Mouse (Mus musculus) urinary bladder, postnatal 10 days (tissue): ENCODE measurements around the gene Nop2.

Source experiments
- DNase-seq: peaks from one replicate; pipeline ENCODE4 v3.0.0; 2022; ENCODE audit warnings: low spot score

The Nop2 gene

GRCm38 (mm10) chr6:125131302-125132156 lies at the start of gene Nop2:
TSS of gene Nop2 (plus strand) at chr6:125131909.
- peak; percentile 54 for DNase-seq

DNA sequence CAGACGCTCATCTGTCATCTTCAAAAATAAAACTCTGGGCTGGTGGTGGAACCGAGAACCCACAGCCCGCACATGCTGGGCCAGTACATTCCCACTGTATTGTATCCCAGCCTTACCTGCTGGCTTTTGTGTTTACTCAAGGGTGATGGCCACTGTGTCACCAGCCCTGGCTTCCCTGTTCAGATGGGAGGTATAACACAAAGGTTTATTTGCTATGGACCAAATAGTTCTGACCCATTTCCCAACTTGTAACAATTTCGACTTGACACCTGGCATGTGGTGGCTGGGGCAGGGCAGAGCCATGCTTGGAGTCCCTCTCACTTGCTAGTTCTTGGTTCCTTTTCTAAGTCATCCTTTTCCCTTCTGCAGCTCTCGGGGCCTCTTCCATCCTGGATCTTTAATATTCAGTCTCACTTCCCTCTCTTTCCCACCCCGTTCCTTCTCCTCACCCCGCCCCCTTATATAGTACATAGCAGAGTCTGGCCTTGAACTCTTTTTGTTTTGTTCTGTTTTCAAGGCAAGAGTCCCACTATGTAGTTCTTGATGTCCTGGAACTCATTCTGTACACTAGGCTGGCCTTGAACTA lies 48.8 kb upstream of the Nop2 start:
- no peak for DNase-seq

DNA sequence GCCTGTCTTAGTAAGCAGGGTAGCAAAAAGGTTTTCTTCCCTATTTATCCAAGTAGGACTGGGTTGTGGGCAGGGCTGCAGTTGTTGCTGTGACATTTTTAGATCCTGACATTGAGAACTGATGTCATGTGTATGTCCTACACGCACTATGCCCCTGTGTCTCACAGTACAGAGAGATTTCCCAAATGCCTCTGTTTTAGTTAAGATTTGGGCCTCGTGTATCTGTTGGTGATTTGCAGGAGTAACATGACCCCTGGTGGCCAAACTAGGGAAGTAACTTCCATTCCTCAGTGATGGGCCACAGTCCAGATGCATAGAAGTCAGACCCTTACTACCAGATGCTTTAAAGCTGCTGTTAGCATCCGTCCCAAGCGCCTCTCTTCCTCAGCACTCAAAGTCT lies 47.3 kb upstream of the Nop2 start:
- no peak for DNase-seq

GRCm38 (mm10) chr6:125087937-125088336 lies 43.8 kb upstream of the Nop2 start:
- no peak for DNase-seq

GRCm38 (mm10) chr6:125088561-125089321 lies 43.0 kb upstream of the Nop2 start:
- peak; percentile 38 for DNase-seq

- peak; percentile 41 for DNase-seq
Observed at GRCm38 (mm10) chr6:125089521-125090321, 42.0 kb upstream of the Nop2 start.

DNA sequence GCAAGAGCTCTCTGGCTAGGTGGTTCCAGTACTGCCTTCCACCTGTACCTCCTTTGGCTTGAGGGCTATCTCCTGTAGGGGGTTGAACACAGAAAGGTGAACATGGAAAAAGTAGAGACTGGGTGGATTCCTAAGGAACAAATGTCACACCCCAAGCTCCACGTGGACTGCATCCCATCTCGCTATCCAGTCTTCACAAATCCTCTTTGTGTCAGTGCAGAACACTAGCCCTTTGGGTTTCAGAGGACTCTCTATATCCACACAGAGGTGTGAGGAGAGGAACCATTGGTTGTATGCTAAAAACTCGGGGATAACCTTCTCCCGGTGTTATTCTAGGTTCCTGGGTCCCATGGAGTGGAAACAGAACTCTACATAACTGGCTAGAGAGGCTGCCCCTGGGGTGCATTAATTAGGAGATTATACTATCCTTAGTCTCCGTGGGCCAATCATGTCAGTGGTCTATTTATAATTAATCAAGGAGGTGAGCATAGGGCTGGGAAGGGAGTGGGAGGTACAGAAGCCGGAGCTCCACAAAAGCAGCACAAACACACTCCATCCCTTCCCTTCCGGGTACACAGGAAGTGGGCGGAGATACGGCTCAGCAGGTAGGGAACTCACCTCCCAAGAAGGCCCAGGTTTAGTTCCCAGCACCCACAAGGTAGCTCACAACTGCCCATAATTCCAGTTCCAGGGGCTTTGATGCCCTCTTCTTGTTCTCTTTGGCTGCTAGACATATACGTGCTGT lies 41.2 kb upstream of the Nop2 start:
- DNase-seq, result no peak

DNA sequence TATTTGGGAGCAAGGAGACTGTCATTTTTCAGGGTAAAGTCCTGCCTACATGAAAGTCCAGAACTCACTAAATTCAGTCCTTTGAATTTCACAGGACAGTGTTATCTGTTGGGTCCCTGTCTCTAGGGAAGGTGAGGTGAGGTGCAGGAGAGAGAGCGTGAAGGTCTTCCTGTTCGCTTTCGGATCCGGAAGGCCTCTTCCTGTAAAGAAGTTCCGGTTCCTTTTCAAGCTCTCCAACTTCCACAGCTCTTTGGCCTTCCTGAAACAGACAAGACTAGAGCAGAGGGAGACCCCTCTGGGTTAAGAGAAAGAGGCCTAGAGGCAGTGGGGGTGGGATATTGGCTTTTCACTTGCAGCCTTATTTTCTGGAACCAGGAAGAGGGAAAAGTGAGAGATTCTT lies 39.3 kb upstream of the Nop2 start:
- DNase-seq, result no peak

DNA sequence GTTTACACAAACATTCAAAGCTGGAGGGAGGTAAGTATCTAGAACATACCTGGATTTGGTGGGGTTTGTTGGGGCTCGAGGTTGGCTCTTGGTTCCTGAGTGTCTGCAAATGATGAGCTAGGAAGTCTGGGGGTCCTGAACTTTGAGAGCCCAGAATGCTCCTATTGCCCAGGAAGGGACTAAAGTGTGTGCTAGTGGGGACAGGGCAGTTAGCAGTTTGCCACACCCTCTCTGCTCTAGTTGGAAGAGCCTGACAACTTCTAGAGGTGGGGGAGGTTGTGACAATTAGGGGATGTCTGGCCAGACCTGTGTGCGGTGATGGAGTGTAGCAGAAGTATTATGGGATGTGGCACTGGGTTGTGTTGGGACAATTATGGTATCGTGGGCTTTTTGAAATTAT lies 36.9 kb upstream of the Nop2 start:
- no peak for DNase-seq

GRCm38 (mm10) chr6:125095391-125096278 lies 36.1 kb upstream of the Nop2 start, which contains the start of gene Chd4:
TSS of gene Chd4 (plus strand) at chr6:125095981.
- DNase-seq, result peak; percentile 83

GRCm38 (mm10) chr6:125096279-125096596 lies 35.5 kb upstream of the Nop2 start:
- DNase-seq, result no peak

DNA sequence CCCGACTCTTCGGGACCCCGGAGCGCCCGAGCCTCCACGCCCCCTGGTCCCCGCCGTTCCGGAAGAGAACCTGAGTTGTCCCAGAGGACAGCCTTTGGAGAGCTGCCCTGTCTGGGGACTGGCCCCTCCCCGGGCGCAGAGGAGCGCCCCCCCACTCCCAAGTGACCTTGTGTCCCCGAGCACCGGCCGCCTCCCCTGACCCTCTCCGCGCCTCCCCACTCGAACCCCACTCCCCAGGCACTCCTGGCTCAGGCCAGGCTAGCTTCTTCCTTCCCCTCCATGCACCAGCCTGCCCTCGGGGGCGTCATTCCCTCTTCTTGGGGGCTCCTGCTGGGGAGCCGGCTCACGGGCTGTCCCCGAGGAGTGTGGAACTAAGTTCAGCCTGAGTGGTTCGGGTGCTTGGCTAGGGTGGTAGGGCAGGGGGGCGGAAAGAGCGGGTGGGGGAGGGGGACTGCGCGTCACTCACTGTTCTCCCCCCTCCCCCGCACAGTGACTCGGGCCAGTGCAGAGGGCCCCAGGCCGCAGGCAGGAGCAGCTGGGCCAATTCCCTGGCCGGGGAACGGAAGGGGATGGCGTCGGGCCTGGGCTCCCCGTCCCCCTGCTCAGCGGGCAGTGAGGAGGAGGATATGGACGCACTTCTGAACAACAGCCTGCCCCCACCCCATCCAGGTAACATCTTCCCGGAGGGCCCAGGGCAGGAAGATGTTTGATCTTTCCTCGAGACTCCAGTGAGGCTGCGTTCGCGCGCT lies 34.9 kb upstream of the Nop2 start:
- no peak for DNase-seq

DNA sequence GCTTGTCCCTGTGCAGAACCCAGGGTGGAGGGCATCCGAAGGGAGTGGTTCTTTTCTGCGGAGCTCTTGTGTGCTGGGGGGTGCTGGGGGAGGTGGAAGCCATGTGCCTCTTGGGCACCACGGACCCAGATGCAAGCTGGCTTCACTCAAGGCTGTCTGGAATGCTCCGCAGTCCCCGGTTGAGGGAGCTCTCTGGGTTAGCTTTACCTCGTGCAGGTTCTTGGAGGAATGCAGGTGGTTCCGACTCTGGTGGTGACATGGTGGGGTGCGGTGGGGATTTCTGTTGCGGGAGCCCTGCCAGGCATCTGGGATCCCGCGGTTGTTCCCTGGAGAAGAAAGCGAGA lies 34.4 kb upstream of the Nop2 start:
- no peak for DNase-seq

DNA sequence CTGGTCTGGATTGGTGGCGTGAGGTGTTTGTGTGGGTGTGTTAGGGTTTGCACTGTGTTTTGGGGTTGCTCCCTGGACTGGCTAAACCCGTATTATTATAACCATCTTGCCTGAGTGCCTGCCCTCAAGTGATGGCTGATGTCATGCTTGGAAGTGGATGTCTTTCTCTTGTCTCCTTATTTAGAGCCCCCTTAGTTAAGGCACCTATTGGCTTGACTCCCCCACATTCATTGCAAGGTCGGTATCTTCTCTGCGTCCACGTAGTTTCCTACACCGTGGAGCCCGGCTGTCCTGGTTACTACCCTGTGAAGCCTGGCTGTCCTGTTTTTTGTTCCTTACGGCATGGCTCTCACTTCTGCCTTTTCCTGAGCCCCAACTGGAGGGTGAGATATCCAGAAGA lies 33.8 kb upstream of the Nop2 start:
- DNase-seq, result no peak

DNA sequence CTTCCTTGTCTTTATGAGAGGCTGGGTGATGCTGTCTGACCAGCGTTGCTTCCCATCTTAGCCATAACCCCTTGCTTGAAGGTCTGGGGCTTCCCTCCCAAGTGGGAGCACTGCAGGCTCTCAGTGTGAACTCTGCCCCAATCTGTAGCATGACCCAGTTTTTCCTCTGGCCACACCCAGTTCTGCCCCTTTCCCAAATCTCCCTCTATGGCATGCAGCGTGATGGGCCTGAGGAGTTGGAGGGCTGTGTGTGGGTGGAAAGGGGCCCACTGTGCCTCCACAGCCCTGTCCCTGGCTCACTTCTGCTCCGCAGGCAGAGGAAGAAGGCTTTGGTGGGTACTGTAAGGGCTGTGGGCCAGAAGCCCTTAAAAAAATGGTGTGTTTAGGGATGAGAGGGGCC lies 33.2 kb upstream of the Nop2 start:
- DNase-seq, result no peak

GRCm38 (mm10) chr6:125099421-125099971 lies 32.2 kb upstream of the Nop2 start:
- no peak for DNase-seq

DNA sequence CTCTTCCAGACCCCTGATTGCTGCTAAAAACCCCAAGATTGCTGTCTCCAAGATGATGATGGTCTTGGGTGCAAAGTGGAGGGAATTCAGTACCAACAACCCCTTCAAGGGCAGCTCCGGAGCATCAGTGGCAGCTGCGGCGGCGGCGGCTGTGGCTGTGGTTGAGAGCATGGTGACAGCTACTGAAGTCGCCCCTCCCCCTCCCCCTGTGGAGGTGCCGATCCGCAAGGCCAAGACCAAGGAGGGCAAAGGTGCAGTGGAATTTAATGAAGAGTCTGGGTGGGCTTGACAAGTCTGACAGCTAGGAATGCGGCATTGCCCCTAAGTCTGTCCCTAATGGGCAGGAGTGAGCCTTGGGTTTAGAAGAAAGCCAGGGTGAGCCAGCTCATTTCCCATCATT lies 30.3 kb upstream of the Nop2 start:
- no peak for DNase-seq

DNA sequence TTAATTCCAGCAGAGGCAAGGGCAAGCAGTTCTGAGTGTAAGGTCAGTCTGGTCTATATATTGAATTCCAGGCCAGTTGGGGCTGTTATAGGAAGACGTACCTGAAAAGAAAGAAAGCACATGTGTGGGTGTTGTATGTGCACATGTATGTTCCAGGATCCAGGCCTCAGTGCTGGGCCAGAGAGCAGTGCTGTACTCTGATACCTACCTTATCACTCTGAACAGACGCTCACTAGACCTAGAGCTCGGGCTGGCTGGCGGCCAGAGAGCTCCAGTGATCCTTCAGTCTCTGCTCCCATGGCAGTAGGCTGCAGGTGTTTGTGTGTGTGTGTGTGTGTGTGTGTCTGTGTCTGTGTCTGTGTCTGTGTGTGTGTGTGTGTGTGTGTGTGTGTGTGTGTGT lies 27.5 kb upstream of the Nop2 start:
- DNase-seq, result no peak

DNA sequence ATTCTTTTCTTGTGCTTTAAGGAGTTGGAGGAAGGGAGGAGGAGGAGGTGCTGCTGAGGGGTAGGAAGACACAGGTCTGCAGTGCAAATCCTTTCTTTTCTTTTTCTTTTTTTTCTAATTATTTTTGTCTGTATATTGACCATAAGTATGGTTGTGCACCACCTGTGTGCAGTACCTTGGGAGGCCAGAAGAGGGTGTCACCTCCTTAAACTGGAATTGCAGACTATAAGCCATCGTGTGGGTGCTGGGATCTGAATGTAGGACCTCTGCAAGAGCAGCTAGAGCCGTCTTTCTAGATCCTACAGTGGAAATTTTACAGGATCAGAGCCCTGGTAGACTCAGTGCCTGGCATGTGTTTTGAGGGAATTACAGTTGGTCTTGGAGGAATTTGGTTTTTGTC lies 24.0 kb upstream of the Nop2 start:
- no peak for DNase-seq

GRCm38 (mm10) chr6:125109371-125109770 lies 22.3 kb upstream of the Nop2 start:
- no peak for DNase-seq
